Mouse (Mus musculus) Muller cell, postnatal 12 days (primary cell): ENCODE data around the gene Dok3.

Experiments used
- DNase-seq: peaks from one replicate; pipeline ENCODE4 v3.0.0-alpha.2; 2015; ENCODE audit errors: inconsistent ontology term

Dok3 gene

GRCm38 (mm10) chr13:55477492-55477891, 51.6 kb downstream of the Dok3 start:
- no peak for DNase-seq

DNA sequence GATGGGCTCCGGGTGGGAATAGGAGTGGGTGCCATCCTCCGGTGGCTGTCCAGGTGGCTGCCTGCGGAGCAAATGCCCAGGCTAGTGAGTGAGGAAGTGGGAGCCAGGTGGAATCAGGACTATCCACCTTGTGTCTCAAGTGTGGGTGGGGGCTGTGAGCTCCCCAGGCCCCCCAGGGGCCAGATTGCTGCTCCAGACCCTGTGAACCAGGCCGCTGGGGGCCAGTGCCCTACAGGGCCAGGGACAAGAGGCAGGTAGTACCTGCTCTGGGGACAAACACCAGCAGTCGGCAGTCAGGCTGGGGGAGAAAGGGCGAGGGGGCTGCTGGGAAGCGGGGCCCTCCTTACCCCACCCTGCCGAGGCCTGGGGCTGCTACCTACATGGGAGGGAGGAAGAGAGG, 52.8 kb downstream of the Dok3 start:
- no peak for DNase-seq

DNA sequence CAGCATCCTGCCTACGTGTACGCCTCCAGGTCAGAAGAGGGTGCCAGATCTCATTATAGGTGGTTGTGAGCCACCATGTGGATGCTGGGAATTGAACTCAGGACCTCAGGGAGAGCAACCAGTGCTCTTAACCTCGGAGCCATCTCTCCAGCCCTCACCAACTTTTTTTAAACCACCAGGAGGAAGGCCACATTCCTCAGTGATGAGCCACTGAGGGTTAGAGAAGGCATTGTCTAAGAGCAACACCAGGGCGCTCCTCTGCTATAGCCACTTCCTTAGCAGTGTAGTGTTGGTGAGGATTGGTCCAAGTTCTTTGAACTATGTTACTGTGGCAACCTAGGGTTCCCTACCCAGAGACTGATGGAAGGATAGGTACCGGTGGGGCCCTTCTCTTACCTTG, 53.3 kb downstream of the Dok3 start:
- DNase-seq: peak; percentile 52

GRCm38 (mm10) chr13:55474621-55475069, 54.5 kb downstream of the Dok3 start:
- peak; percentile 75 for DNase-seq

- no peak for DNase-seq
Measured at GRCm38 (mm10) chr13:55473961-55474360, 55.1 kb downstream of the Dok3 start.
